Mouse (Mus musculus) thymus, adult 2 months (tissue): ENCODE measurements around the gene Chp1. TPM values are rescaled to one million over a fixed set of nuclear protein-coding genes. Genes with fewer than 3 reads are reported as not detected.
A peak's percentile ranks its signal among the peaks of the same experiment; 100 is the strongest.
"Not testable (repeated sequence)": the region's sequence is repeated elsewhere in the genome, so short reads cannot be mapped to it uniquely, and the experiment has no call there.

Experiments
- DNase-seq: peaks from one replicate; pipeline ENCODE4 v3.0.0; 2021
- H3K27ac ChIP-seq: fragments of 200-500 bp; 2 replicates; pipeline ENCODE4 v1.5.1; 2012; ENCODE audit warnings: low read length, control low read depth; ENCODE audit not compliant: control insufficient read depth, insufficient read depth
- H3K27me3 ChIP-seq: fragments of 200-500 bp; 2 replicates; pipeline ENCODE4 v1.6.1; 2012; ENCODE audit warnings: mild to moderate bottlenecking, low read length, moderate library complexity, mixed read lengths; ENCODE audit not compliant: control insufficient read depth, insufficient read depth
- H3K36me3 ChIP-seq: fragments of 200-500 bp; 2 replicates; pipeline ENCODE4 v1.6.1; 2012; ENCODE audit warnings: mild to moderate bottlenecking, low read length, moderate library complexity; ENCODE audit not compliant: control insufficient read depth, insufficient read depth
- H3K4me1 ChIP-seq: fragments of 200-500 bp; replicated peaks from 2 replicates; pipeline ENCODE4 v1.6.1; 2012; ENCODE audit warnings: low read length; ENCODE audit not compliant: control insufficient read depth, insufficient read depth
- H3K4me3 ChIP-seq: fragments of 200-500 bp; 2 replicates; pipeline ENCODE4 v1.5.1; 2012; ENCODE audit warnings: mild to moderate bottlenecking, low read length, control low read depth, moderate library complexity; ENCODE audit not compliant: control insufficient read depth, insufficient read depth
- CTCF ChIP-seq: fragments of 200-500 bp; IDR thresholded peaks from 2 replicates; pipeline ENCODE4 v1.5.1; 2012; ENCODE audit warnings: mild to moderate bottlenecking, control low read depth, low read length, moderate library complexity, borderline replicate concordance; ENCODE audit not compliant: control insufficient read depth, poor library complexity, insufficient read depth; ENCODE audit errors: extremely low read depth
- POLR2A ChIP-seq: fragments of 200-500 bp; IDR thresholded peaks from 2 replicates; pipeline ENCODE4 v1.6.1; 2012; ENCODE audit warnings: mild to moderate bottlenecking, low read length, control low read depth, moderate library complexity; ENCODE audit not compliant: control insufficient read depth, poor library complexity, insufficient read depth; ENCODE audit errors: extremely low read depth
- WGBS: fragments of 180-500 bp; shearing (Covaris S2); methylation state at CpG from one replicate; pipeline ENCODE4 v1.1.7; 2018; 5-methylcytosine and 5-hydroxymethylcytosine counted together
- polyA plus RNA-seq: library from polyadenylated mRNA; depleted of rRNA; stranded (reverse); fragments of >200 nt; gene quantifications from 2 replicates; pipeline ENCODE4 v1.2.3, GENCODE M21; 2012; rRNA removed

Gene Chp1
- 78.5 and 86.2 TPM in 2 replicates for polyA plus RNA-seq

- Histone ChIP-seq H3K36me3 (no peaks in the 10 kb centered on the region), H3K27ac (peak within 1 kb of the TSS; percentile 20; the same call in 1 of the 2 replicates), H3K27me3 (no peaks in the 10 kb centered on the region), H3K4me3 (peak within 1 kb of the TSS; percentile 83), H3K4me1 (no peaks in the 10 kb centered on the region)
- DNase-seq = peak; percentile 94
- WGBS = under 1% methylated on average over 57 of the region's 57 CpGs
- TF ChIP-seq POLR2A = peak; percentile 53; the same call in 1 of the 2 replicates
- peak; percentile 33; the same call in 1 of the 2 replicates for TF ChIP-seq CTCF
Observed at GRCm38 (mm10) chr2:119547522-119548370, at the start of gene Chp1, which contains the start of gene Exd1. TSS of gene Chp1 (plus strand) at chr2:119547697. TSS of gene Exd1 (minus strand) at chr2:119547627.

GRCm38 (mm10) chr2:119498859-119499258 is 48.6 kb upstream of the Chp1 start:
- TF ChIP-seq POLR2A = no peak
- TF ChIP-seq CTCF = no peak
- Histone ChIP-seq H3K27ac (no peak overlapping the region), H3K4me1 (no peaks in the 10 kb centered on the region), H3K27me3 (no peaks in the 10 kb centered on the region), H3K4me3 (no peak overlapping the region), H3K36me3 (no peaks in the 10 kb centered on the region)
- no peak for DNase-seq
- 54% methylated on average over 2 of the region's 2 CpGs for WGBS

GRCm38 (mm10) chr2:119500965-119501652 is 46.4 kb upstream of the Chp1 start:
- Histone ChIP-seq H3K4me3 (no peak overlapping the region), H3K4me1 (no peaks in the 10 kb centered on the region), H3K36me3 (no peaks in the 10 kb centered on the region), H3K27me3 (no peaks in the 10 kb centered on the region), H3K27ac (no peak overlapping the region)
- TF ChIP-seq POLR2A (no peak), CTCF (no peak)
- no peak for DNase-seq
- 91% methylated on average over 2 of the region's 2 CpGs for WGBS

DNA sequence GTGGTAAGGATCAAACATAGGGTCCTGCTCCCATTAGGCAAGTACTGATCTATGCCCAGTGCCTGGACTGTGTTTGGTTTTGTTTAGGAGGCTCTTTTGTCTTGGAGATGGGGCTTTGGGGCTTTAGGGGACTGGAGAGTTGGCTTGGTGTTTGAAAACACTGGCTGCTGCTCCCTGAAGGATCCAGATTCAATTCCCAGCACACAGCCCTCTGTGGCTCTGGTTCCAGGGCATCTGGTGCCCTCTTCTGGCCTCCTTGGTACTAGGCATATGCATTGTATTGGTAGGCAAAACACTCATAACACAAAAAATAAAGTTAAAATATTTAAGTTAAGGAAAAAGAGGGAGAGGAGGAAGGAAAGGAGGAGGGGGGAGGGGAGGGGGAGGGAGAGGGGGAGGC is 40.4 kb upstream of the Chp1 start:
- H3K27me3 ChIP-seq = no peaks in the 10 kb centered on the region
- no peak overlapping the region for H3K4me3 ChIP-seq
- no peaks in the 10 kb centered on the region for H3K36me3 ChIP-seq
- no peak overlapping the region for H3K27ac ChIP-seq
- TF ChIP-seq POLR2A = no peak
- TF ChIP-seq CTCF = no peak
- peak; percentile 10 for DNase-seq
- H3K4me1 ChIP-seq = no peaks in the 10 kb centered on the region

- WGBS = 90% methylated on average over 7 of the region's 7 CpGs
- H3K27ac ChIP-seq, H3K27me3 ChIP-seq: not testable (repeated sequence)
Observed at GRCm38 (mm10) chr2:119508518-119508917, 39.0 kb upstream of the Chp1 start.

GRCm38 (mm10) chr2:119510856-119511255 is 36.6 kb upstream of the Chp1 start:
- no peaks in the 10 kb centered on the region for H3K36me3 ChIP-seq
- no peaks in the 10 kb centered on the region for H3K4me1 ChIP-seq
- no peak overlapping the region for H3K4me3 ChIP-seq
- no peak for DNase-seq
- H3K27ac ChIP-seq = no peak overlapping the region
- 100% methylated on average over 2 of the region's 2 CpGs for WGBS
- no peak for TF ChIP-seq CTCF
- no peaks in the 10 kb centered on the region for H3K27me3 ChIP-seq

More at GRCm38 (mm10) chr2:119508518-119508917, 39.0 kb upstream of the Chp1 start:
- not testable (repeated sequence) for H3K4me3 ChIP-seq, H3K4me1 ChIP-seq, H3K36me3 ChIP-seq, DNase-seq

DNA sequence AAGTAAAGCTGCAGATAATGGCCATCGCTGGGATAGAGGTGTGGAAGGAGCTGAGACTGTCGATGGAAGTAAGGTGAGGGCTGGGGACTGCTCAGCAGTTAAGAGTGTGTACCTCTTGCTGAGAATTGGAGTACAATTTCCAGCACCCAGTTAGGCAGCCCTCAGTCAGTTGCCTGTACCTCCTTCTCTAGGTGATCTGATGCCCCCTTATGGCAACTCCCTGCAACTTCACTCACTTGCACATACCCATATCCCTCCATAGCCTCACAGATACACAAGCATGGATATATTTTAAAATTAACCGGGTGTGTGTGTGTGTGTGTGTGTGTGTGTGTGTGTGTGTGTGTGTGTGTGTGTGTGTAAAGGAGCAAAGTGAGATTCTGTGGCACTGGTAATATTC is 35.2 kb upstream of the Chp1 start:
- Histone ChIP-seq H3K4me3 (no peak overlapping the region), H3K4me1 (no peaks in the 10 kb centered on the region), H3K36me3 (no peaks in the 10 kb centered on the region), H3K27me3 (no peaks in the 10 kb centered on the region), H3K27ac (no peak overlapping the region)
- WGBS = 97% methylated on average over 3 of the region's 3 CpGs
- TF ChIP-seq CTCF (no peak), POLR2A (no peak)
- peak; percentile 8 for DNase-seq
